In genomic region chr9:121566387-121566786, GRCm38 (mm10) we compare ENCODE assay signal across 26 mouse cellular contexts.
DNase-seq lines count a peak whose midpoint lies in the region; ATAC-seq lines count a peak whose summit lies in the region.
"Had no signal": no experiment of that assay in that cellular context is flagged by ENCODE, and none has a peak within 500 bp of the region (broad histone marks: within the 10 kb centered on the region; RNA-seq: fewer than 3 reads in every experiment).

No protein-coding gene starts in this region.

- intact Hi-C loops in left cerebral cortex, postnatal 4 days (cut with DNase I), result no loop called here

- no peak for ATAC-seq in kidney, embryonic 16.5 days (ENCODE audit: low FRiP score, low TSS enrichment)
- peak; percentile 42; the same call in 1 of the 2 replicates for ATAC-seq in liver, embryonic 12.5 days
- ATAC-seq in liver, embryonic 15.5 days (ENCODE audit: insufficient read depth), result peak; percentile 70
- ATAC-seq: forebrain, embryonic 15.5 days; hindbrain, postnatal 0 days; Patski had no signal

- peak; percentile 33 for DNase-seq in kidney, adult 18-20 months
- no peak for DNase-seq in liver
- no peak for DNase-seq in left cerebral cortex, postnatal 4 days
- DNase-seq in c-Kit-positive CD71-positive TER-119-positive erythroid progenitor cells, embryonic 14.5 days (ENCODE audit: low spot score), result no peak
- DNase-seq: adrenal gland, adult 8-10 months; B cell, adult 2 months; cerebellum, adult 9-10 months; gastrocnemius, postnatal 14 days; heart, adult 18-20 months; heart, postnatal 14 days; layer of hippocampus, adult 9-11 months; lung, adult 2 months; lung, postnatal 14 days; thymus, postnatal 25 days had no signal

- H3K4me2 ChIP-seq in kidney, embryonic 16.5 days (replicated peaks; ENCODE audit: low read depth, low read length), result no peak overlapping the region
- H3K4me2 ChIP-seq in liver, embryonic 12.5 days, result no peak overlapping the region
- no peak overlapping the region for H3K4me2 ChIP-seq in liver, embryonic 15.5 days
- H3K4me2 ChIP-seq: forebrain, embryonic 15.5 days; heart, embryonic 12.5 days; midbrain, embryonic 11.5 days; stomach, embryonic 15.5 days had no signal

- no peaks in the 10 kb centered on the region; the same call in 1 of the 2 replicates for H3K9me3 ChIP-seq in kidney, embryonic 16.5 days (ENCODE audit: low read length)
- H3K9me3 ChIP-seq in liver, embryonic 12.5 days (replicated peaks), result no peaks in the 10 kb centered on the region
- no peaks in the 10 kb centered on the region for H3K9me3 ChIP-seq in liver, embryonic 15.5 days (replicated peaks)
- H3K9me3 ChIP-seq: forebrain, embryonic 15.5 days; heart, embryonic 12.5 days; stomach, embryonic 15.5 days had no signal

- H3K27ac ChIP-seq in kidney, embryonic 16.5 days (ENCODE audit: low read length), result no peak overlapping the region
- no peak overlapping the region for H3K27ac ChIP-seq in liver, embryonic 12.5 days
- H3K27ac ChIP-seq in liver, embryonic 15.5 days (replicated peaks), result 0 out of 2 replicates have a peak overlapping the region, but pooled peaks have one; percentile 41
- H3K27ac ChIP-seq: forebrain, embryonic 15.5 days; hindbrain, postnatal 0 days; left cerebral cortex, adult 2 months; stomach, embryonic 15.5 days had no signal

- WGBS in kidney, embryonic 16.5 days, result 80% methylated on average over 7 of the region's 7 CpGs
- 56% methylated on average over 7 of the region's 7 CpGs for WGBS in liver, embryonic 12.5 days (ENCODE audit: insufficient replicate concordance)
- 52% methylated on average over 7 of the region's 7 CpGs for WGBS in liver, embryonic 15.5 days (ENCODE audit: insufficient replicate concordance)

- no peaks in the 10 kb centered on the region for H3K27me3 ChIP-seq in kidney, embryonic 16.5 days (ENCODE audit: insufficient read depth, low read length)
- 0 out of 2 replicates have a peak, but pooled peaks cover 4% of the 10 kb centered on the region for H3K27me3 ChIP-seq in liver, embryonic 12.5 days (replicated peaks)
- no peaks in the 10 kb centered on the region for H3K27me3 ChIP-seq in liver, embryonic 15.5 days
- H3K27me3 ChIP-seq: CH12.LX; forebrain, embryonic 15.5 days; heart, embryonic 12.5 days; stomach, embryonic 15.5 days had no signal

- H3K4me3 ChIP-seq in kidney, embryonic 16.5 days (ENCODE audit: low read length), result no peak overlapping the region
- no peak overlapping the region for H3K4me3 ChIP-seq in liver, embryonic 12.5 days
- H3K4me3 ChIP-seq in liver, embryonic 15.5 days (replicated peaks), result no peak overlapping the region
- H3K4me3 ChIP-seq: forebrain, embryonic 15.5 days; heart, embryonic 12.5 days; left cerebral cortex, adult 2 months; stomach, embryonic 15.5 days had no signal

- no peaks in the 10 kb centered on the region for H3K4me1 ChIP-seq in kidney, embryonic 16.5 days (ENCODE audit: insufficient read depth, low read length)
- no peaks in the 10 kb centered on the region for H3K4me1 ChIP-seq in liver, embryonic 12.5 days
- no peaks in the 10 kb centered on the region for H3K4me1 ChIP-seq in liver, embryonic 15.5 days (replicated peaks)
- H3K4me1 ChIP-seq: heart, embryonic 12.5 days; stomach, embryonic 15.5 days had no signal

- H3K36me3 ChIP-seq in kidney, embryonic 16.5 days (ENCODE audit: insufficient read depth, low read length), result no peaks in the 10 kb centered on the region
- no peaks in the 10 kb centered on the region for H3K36me3 ChIP-seq in liver, embryonic 12.5 days
- no peaks in the 10 kb centered on the region for H3K36me3 ChIP-seq in liver, embryonic 15.5 days (replicated peaks)
- H3K36me3 ChIP-seq: forebrain, embryonic 15.5 days; G1E; heart, embryonic 12.5 days; stomach, embryonic 15.5 days had no signal

- H3K9ac ChIP-seq in kidney, embryonic 16.5 days (replicated peaks; ENCODE audit: low read length), result no peak overlapping the region
- H3K9ac ChIP-seq in liver, embryonic 12.5 days, result no peak overlapping the region
- H3K9ac ChIP-seq in liver, embryonic 15.5 days, result no peak overlapping the region
- H3K9ac ChIP-seq: forebrain, embryonic 15.5 days; heart, embryonic 12.5 days; stomach, embryonic 15.5 days had no signal
